Mouse (Mus musculus): Measurements from ENCODE around the gene DXBay18.
"Not testable (repeated sequence)": the region's sequence is repeated elsewhere in the genome, so short reads cannot be mapped to it uniquely, and the experiment has no call there.

Gene DXBay18

DNA sequence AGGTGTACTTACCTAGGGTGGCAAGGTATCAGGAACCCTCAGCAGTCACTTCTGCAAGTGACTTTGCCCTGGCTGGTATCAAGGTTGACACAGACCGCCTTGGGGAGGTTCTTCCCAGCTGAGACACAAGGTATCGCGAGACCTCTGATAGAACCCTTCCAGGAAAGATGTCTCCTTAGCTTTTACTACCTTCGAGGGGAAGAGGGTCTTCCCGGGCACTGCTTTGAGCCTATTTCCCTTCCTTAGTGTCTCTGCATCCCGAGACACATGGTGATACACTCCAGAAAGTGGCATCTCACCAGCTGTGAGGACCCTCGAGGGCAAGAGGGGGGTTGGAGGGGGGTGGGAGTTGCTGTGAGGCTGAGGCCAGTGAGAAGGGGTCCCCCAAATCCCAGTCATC, at the start of gene DXBay18:
DXBay18 (minus strand) TSS at position 101 of the 400 bp plus-strand sequence.
- not testable (repeated sequence) for DNase-seq

DNA sequence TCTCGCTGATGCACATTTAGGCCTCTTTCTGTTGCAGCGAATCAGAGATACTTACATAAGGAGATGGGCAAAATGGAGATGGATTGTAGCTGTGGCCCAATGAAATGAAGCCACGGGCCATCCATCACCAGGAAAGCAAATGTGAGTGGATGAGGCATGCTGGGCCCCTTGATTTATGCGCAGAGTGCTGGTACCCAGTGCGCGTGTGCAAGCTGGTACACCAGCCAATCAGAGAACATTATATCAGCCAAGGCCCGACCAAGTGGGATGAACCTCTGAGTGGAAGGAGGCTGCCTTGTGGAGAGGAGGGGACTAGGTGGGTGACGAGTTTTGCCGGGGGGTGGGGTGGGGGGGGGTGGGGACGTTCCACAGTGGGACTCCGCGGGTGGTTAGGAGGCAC, 42.7 kb upstream of the DXBay18 start, which contains the start of gene Xlr3b:
Xlr3b (plus strand) TSS at position 274 of the 400 bp plus-strand sequence.
- DNase-seq: peak; percentile 24

DNA sequence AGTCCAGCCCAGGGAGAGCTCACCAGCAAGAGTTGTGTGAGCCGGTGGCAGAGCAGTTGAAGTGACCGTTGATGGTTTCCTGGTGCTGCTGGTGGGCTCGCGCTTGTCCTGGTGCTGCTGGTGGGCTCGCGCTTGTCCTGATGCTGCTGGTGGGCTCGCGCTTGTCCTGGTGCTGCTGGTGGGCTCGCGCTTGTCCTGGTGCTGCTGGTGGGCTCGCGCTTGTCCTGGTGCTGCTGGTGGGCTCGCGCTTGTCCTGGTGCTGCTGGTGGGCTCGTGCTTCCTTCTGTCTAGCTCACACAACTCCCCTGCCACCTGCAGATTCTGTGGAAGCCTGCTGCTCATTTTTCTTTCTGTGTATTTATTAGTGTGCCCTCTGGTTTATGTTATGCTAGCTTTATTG, 27.6 kb upstream of the DXBay18 start, which contains the start of gene Spin2d:
Spin2d (minus strand) TSS at position 101 of the 400 bp plus-strand sequence.
- DNase-seq: not testable (repeated sequence)

DNA sequence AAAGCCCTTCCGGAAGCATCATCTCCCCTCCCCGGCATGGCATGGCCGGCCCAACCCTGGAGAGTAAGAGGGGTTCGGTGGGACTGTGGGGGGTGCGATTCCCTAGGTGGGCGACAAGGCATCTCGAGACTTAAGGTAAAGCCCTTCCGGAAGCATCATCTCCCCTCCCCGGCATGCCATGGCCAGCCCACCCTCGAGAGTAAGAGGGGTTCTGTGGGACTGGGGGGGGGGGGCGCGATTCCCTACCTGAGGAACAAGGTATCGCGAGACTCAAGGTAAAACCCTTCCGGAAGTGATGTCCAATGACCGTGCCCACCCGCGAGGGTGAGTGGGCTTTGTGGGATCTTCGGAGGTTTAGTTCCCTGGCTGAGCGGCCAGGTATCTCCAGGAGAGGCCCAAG, 754 bp downstream of the DXBay18 start, which contains the start of gene Xlr5b:
Xlr5b (plus strand) TSS at position 301 of the 400 bp plus-strand sequence.
- DNase-seq: not testable (repeated sequence)

DNA sequence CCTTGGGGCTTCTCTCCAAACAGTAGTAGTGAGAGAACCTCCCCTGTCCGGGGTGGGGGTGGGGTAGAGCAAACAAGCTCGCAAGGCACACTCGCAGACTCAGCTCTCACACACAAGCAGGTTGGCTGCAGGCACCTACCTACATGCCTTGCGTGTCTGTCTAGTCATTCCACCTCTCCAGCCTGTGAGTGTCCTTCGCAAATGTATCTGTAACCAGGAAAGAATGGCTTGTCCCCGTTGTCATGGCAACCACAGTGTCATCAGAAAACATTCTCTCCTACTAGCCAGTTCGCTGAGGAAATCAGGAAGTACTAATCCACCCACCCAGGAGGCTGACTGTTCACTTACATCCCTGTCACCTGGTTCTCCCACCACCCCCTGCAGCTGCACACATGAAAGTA, 6.0 kb downstream of the DXBay18 start:
- DNase-seq: not testable (repeated sequence)

DNA sequence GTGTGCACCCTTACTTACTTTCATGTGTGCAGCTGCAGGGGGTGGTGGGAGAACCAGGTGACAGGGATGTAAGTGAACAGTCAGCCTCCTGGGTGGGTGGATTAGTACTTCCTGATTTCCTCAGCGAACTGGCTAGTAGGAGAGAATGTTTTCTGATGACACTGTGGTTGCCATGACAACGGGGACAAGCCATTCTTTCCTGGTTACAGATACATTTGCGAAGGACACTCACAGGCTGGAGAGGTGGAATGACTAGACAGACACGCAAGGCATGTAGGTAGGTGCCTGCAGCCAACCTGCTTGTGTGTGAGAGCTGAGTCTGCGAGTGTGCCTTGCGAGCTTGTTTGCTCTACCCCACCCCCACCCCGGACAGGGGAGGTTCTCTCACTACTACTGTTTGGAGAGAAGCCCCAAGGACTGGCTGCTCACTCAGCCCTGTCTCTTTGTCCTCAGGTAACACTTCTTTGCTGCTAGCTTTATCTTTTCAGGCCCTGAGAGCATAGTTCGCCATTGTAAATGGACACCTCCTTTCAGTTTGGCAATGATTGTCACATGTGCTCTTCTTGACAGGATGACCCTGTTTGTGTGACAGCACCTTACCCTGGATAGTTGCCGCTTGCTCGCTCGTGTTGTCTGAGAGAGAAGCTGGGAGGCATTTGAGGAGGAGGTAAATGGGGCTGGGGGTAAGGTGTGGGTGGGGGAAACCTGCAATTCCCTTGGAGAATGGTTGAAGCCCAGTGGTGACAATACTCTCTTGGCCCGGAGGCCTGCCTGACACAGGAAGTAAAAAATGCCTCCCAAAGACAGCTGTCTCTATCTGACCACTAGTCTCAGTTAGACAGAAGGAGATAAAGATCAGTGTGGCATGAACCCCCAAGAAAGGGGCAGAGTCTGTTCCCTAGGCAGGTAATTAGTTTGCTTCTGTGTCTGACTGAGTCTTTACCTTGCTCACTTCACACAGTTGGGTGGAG, 26.1 kb downstream of the DXBay18 start:
- not testable (repeated sequence) for DNase-seq

DNA sequence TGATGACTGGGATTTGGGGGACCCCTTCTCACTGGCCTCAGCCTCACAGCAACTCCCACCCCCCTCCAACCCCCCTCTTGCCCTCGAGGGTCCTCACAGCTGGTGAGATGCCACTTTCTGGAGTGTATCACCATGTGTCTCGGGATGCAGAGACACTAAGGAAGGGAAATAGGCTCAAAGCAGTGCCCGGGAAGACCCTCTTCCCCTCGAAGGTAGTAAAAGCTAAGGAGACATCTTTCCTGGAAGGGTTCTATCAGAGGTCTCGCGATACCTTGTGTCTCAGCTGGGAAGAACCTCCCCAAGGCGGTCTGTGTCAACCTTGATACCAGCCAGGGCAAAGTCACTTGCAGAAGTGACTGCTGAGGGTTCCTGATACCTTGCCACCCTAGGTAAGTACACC, 32.5 kb downstream of the DXBay18 start, which contains the start of gene Gm14685:
Gm14685 (plus strand) TSS at position 301 of the 400 bp plus-strand sequence.
- not testable (repeated sequence) for DNase-seq

DNA sequence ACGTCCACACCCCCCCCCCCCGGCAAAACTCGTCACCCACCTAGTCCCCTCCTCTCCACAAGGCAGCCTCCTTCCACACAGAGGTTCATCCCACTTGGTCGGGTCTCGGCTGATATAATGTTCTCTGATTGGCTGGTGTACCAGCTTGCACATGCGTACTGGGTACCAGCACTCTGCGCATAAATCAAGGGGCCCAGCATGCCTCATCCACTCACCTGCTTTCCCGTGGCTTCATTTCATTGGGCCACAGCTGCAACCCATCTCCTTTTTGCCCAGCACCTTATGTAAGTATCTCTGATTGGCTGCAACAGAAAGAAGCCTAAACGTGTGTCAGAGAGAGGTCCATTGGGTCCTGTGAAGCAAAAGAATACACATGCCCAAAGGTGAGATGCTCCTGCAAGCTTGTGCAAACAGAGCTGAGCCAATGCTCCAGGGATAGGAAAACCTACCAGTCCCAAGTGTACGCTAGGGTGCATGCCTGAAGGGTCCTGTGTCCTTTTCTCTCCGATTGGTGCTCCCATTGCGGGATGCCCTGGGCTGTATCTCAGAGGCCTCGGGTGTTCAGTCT, 52.2 kb downstream of the DXBay18 start, which contains the start of gene Xlr3a:
Xlr3a (minus strand) TSS at position 155 of the 568 bp plus-strand sequence.
- DNase-seq: peak; percentile 1
